Mouse (Mus musculus): ENCODE data around the gene Hsf5.

The Hsf5 gene

DNA sequence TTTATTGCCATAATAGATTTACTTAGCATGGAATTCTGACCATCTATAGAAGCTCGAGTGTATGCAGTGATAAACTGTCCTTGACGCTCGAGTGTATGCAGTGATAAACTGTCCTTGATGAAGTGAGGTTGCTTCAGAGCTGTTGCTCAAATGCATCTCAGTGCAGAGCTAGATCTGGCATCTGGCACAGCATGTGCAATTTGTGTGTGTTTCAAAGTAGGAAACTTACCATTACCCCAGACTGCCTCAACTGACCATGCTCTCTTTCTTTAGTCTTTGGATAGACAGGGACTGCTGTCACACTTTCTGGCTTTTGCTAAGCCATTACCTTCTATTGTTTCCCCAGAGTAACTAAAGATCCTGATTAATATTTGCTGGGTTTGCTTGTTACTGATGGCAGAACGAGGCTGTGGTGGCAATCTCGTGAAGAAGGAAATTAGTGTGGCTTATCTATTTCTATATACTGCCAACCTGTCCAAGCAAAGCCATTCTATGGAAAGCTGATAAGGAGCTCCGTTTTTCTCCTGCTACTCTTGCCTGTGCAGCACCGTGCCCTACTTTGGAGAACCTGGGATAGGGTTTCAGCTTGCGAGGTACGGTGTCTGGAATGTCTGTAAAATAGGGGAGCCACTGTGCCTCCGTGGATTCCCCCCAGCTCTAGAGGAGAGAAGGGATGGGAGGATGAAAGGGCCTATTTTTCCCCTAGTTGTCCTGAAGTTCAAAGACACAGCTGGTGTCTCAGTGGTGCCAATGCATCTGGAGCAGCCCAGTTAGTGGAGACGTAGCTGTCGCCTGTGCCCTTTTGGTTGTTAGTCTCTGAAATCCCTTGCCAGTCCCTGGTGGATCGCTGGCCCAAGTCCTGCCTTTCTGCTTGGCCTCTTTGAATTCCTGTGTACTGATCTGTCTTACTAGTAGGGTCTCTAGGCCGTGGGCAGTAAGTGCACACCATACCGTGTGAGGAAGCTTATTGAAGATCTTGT, 70.6 kb downstream of the Hsf5 start:
- DNase-seq (ENCODE audit: low read depth, low spot score), result no peak

DNA sequence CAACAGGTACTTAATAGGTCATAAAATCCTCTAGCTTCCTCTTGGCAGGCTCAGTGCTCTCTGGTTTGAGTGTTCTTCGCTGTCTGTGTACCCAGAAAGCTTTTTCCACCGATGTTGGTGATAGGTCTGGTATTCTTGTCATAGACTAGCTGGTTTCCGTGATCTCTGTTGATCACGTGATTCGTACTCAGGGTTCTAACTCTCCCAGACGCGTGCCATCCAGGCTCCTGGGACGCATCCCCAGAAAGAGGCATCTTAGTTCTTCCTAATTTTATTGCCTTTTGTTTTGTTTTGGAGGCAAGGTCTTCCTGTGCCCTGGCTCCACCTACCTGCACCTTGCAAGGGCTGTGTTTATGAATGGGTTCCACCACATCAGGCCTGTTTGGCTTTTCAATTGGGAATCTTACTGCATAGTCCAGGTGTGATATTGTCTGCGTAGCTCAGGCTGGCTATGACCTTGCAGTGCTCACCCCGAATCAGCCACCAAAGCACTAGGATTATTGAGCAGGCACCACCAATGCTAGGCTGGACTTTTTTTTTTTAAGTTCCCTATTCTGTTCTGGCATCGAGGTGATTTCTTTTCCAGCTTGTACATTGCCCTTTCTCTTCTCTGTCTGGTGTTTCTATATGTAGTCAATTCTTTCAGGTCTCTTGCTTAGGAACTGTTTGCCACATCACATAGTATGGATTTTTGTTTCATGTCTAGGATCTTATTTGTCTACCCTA, 71.7 kb downstream of the Hsf5 start:
- no peak for DNase-seq (ENCODE audit: low read depth, low spot score)

DNA sequence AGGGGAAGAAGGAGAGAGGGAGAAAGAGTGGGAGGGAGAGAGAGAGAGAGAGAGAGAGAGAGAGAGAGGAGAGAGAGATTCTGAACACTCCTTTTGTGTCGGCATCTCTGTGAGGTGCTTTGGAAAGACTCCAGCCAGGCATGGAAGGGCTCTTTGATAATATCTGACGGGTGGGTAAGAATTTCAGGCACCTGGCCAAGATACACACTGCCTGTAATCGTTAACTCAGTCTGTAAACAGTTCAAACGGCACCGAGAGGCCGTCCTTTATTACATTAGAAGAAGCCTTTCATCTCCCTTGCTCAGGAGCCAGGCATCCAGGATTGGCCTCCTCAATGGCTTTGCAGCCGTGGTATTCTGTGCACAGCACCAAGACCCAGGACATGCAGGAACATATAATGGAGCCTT, 72.4 kb downstream of the Hsf5 start:
- no peak for DNase-seq (ENCODE audit: low read depth, low spot score)

DNA sequence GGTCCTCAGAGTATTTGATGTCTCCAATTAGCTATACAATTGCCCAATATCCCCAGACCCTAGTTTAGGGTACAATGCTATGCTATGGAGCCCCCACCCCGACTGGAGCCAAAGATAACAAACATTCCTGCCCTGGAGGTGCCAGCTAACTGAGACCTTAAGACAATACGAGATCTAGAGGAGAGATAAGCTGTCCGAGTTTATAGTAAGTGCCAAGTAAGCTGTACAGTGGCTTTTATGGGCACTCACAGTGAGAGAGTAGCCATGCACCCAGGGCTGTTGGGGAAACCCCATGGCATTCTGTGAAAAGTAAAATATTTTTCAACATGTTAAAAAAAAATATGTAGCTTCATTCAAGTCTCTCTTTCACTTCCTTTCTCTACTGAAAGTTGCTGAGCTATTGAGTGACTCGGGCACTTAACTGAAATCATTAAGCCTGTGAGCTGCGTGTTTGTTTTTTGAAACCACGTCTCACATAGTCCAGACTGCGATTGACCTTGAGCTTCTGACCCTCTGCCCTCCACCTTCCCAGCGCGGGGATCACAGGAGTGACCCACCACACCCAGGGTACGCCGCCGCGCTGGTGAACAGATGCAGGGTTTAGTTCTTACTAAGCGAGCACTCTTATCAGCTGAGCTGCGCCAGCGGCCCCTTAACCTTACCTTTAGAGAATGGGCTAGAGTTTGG, 73.2 kb downstream of the Hsf5 start:
- DNase-seq (ENCODE audit: low read depth, low spot score), result peak; percentile 32

DNA sequence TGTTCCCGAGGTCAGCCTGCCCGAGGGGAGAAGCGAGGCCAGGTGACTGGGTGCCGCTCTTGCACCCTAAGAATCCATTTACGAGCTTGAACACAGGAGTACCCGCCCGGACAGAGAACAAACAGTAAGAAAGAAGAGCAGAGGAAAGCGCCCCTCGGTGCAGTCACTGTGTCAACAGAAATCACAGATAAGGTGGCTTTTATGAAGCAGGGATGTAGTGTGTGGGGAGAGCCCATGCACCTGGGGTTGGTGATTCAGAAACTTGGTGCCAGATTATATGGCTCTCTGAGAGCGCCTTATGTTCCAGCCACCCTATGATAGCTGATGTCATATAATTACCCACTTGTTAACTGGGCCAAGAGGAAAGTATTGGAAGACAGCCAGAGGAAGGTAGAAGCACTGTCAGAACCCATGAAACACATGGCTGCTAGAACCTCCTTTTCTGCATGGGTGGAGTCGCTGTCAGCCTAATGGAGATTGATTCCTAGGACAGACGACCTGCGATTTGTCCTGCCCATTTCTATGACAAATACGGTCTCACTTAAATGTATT, 80.2 kb downstream of the Hsf5 start:
- DNase-seq (ENCODE audit: low read depth, low spot score), result no peak

DNA sequence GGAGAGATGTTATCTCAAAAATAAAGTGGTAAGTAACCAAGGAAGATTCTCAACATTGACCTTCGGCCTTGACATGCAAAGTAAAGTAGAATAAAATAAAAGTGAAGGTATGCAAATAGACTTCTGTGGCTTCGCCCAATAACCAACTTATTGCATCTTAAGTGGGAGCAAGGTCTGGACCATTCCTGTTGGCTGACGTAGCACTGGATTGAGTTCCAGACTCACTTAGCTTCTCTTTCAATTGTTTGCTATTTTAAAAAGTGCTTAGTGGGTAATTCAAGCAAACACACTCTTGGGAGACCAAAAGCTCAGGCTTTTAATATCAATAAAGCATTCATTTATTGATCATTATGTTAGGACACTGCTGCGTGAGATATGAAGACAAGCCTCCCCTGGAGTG, 81.2 kb downstream of the Hsf5 start:
- DNase-seq (ENCODE audit: low read depth, low spot score), result no peak

DNA sequence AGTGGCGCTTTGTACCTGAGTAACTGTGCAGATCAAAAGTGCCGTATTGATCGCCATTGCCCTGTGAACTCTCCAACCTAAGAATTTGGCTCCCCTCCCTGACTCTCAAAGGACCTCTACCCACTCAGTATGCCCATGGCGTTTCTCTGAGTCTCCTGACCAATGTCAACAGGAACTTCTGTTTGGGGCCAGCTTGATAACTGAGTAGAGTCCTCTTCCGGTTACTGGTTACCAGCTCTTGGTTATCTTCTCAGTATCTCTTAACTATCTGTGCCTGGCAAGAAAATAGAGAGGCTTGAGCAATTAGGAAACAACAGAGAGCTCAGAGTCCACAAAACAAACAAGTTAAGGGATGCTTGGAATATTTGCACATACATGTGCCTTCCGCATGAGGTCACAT, 84.1 kb downstream of the Hsf5 start:
- DNase-seq (ENCODE audit: low read depth, low spot score), result no peak

DNA sequence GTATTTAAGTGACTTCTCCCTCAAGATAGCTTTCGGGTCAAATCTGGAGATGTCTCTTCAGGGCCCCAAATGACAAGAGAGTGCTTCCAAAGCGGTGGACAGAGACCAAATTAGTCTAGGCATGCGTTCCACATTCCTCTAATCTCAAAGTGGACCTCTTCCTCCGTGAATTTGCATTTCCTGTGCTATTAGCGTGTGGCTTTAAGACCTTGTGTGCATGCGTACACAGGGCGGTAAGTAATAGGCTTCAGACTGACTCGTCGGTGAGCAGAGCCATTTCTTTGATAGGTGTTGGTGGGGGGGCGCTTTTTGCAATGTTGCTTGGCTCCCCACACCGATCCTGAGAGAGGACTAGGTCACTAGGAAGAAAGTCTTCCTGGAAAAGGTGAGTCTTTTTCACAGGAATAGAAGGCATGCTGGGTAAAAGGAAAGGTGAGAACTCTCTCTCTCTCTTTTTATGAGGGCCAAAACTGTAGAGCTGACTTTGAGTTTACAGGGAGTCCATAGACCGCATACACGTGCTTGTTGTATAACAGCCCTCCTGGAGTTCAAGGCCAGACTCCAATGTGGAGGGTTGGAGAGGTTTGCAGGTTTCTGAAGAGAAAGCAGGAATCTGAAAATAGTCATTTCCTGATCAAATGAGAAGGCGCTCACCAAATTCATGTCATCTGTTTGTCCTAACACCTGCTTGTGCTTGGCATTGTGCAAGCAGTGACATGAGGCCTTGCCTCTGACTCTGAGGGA, 85.1 kb downstream of the Hsf5 start:
- no peak for DNase-seq (ENCODE audit: low read depth, low spot score)

DNA sequence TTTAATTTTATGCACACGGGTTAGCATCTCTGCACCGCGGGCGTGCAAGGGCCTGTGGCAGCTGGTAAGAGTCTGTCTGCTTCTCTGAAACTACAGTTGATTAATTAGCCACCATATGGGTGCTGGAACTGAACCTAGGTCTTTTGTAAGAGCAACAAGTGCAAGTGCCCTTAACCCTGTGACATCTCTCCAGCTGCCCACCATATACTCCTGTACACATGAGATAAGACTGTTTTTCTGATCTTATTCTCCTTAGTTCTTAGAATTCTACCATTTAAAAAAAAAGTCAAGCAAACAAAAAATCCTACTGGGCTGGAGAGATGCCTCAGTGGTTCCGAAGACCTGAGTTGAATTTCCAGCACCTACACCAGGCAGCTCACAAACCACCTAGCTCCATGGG, 86.7 kb downstream of the Hsf5 start:
- no peak for DNase-seq (ENCODE audit: low read depth, low spot score)

DNA sequence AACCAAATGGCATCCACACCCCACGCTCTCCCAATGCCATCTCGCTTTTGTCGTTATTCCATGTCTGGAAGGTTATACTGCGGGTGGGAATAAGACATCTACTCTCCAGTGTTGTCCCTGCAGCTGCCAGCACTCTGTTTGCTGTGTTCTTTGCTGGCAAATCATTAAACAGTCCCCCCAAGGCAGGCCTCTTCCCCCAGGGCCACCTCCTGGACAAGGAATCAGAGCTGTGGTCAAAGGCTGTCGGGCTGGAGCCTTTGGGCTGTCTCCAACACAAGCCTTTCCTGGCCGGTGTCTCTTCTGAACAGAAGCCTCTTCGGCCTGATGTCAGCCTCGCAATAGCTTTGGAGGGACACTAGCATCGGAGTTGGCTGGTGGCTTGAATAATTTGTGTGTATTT, 87.3 kb downstream of the Hsf5 start:
- DNase-seq (ENCODE audit: low read depth, low spot score), result no peak

DNA sequence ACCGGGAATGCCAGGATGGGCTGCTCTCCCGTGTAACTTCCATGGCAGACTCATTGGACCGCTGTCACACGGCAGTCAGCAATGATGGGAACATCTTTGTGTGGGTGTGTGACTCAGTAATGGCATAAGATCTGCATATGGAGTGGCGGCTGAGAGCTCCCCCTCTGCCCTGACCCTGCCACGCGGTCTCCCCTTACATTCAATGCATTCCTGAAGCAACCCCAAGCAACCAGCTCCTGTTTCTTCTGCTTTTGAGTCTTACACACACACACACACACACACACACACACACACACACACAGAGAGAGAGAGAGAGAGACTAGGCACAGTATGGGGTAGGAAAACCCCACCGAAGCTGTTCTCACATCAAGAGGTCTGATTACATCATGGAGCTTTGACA, 90.6 kb downstream of the Hsf5 start:
- DNase-seq (ENCODE audit: low read depth, low spot score), result no peak

DNA sequence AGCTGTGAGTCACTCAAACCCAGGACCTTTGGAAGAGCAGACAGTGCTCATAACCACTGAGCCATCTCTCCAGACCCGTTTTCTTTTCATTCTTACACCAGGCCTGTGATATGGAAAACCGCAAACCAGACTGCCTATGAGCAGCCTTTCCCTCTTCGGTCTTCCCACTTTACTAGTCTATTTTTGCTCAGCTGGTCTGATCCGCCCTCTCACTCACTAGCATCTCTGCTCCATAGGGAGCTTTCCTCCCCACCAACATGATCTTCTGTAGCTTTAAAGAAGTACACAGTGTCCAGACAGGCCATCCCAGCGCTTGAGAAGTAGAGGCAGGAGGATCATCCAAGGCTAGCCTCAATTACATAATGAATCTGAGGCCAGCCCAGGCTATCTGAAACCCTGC, 92.0 kb downstream of the Hsf5 start:
- no peak for DNase-seq (ENCODE audit: low read depth, low spot score)
